Mouse (Mus musculus): ENCODE data around the gene Cpne2. TPM values are rescaled to one million over a fixed set of nuclear protein-coding genes. Genes with fewer than 3 reads are reported as not detected.
A peak's percentile ranks its signal among the peaks of the same experiment; 100 is the strongest.

Cpne2 gene
- polyA plus RNA-seq, 1 experiment from 2014 or later = 2.4 TPM

- Histone ChIP-seq H3K9ac (no peak overlapping the region), H3K27ac (replicated peaks) (no peak overlapping the region), H3K4me1 (replicated peaks) (0 out of 2 replicates have a peak, but pooled peaks cover 3% of the 10 kb centered on the region), H3K4me2 (no peak overlapping the region), H3K36me3 (replicated peaks) (no peaks in the 10 kb centered on the region), H3K27me3 (peaks cover 67% of the 10 kb centered on the region), H3K9me3 (replicated peaks) (no peaks in the 10 kb centered on the region), H3K4me3 (replicated peaks) (no peak overlapping the region)
- no peak for ATAC-seq (ENCODE audit: insufficient read depth)
- 67% methylated on average over 7 of the region's 7 CpGs for WGBS (ENCODE audit: insufficient replicate concordance)
Observed at GRCm38 (mm10) chr8:94535631-94536030, 2.8 kb downstream of the Cpne2 start.

- Histone ChIP-seq H3K9ac (no peak overlapping the region), H3K27me3 (peaks cover 49% of the 10 kb centered on the region), H3K9me3 (replicated peaks) (no peaks in the 10 kb centered on the region), H3K4me1 (replicated peaks) (0 out of 2 replicates have a peak, but pooled peaks cover 3% of the 10 kb centered on the region), H3K27ac (replicated peaks) (no peak overlapping the region), H3K36me3 (replicated peaks) (no peaks in the 10 kb centered on the region), H3K4me3 (replicated peaks) (no peak overlapping the region), H3K4me2 (no peak overlapping the region)
- no peak for ATAC-seq (ENCODE audit: insufficient read depth)
- WGBS (ENCODE audit: insufficient replicate concordance) = 69% methylated on average over 2 of the region's 2 CpGs
Observed at GRCm38 (mm10) chr8:94537456-94537855, 4.7 kb downstream of the Cpne2 start.

- no peak overlapping the region for H3K9ac ChIP-seq
- H3K27me3 ChIP-seq = peaks cover 24% of the 10 kb centered on the region
- no peak overlapping the region for H3K4me2 ChIP-seq
- H3K9me3 ChIP-seq (replicated peaks) = no peaks in the 10 kb centered on the region
- 64% methylated on average over 2 of the region's 2 CpGs for WGBS (ENCODE audit: insufficient replicate concordance)
- H3K4me1 ChIP-seq (replicated peaks) = no peaks in the 10 kb centered on the region
- ATAC-seq (ENCODE audit: insufficient read depth) = no peak
- H3K36me3 ChIP-seq (replicated peaks) = no peaks in the 10 kb centered on the region
- no peak overlapping the region for H3K4me3 ChIP-seq (replicated peaks)
- no peak overlapping the region for H3K27ac ChIP-seq (replicated peaks)
Observed at GRCm38 (mm10) chr8:94540025-94540424, 7.2 kb downstream of the Cpne2 start.

DNA sequence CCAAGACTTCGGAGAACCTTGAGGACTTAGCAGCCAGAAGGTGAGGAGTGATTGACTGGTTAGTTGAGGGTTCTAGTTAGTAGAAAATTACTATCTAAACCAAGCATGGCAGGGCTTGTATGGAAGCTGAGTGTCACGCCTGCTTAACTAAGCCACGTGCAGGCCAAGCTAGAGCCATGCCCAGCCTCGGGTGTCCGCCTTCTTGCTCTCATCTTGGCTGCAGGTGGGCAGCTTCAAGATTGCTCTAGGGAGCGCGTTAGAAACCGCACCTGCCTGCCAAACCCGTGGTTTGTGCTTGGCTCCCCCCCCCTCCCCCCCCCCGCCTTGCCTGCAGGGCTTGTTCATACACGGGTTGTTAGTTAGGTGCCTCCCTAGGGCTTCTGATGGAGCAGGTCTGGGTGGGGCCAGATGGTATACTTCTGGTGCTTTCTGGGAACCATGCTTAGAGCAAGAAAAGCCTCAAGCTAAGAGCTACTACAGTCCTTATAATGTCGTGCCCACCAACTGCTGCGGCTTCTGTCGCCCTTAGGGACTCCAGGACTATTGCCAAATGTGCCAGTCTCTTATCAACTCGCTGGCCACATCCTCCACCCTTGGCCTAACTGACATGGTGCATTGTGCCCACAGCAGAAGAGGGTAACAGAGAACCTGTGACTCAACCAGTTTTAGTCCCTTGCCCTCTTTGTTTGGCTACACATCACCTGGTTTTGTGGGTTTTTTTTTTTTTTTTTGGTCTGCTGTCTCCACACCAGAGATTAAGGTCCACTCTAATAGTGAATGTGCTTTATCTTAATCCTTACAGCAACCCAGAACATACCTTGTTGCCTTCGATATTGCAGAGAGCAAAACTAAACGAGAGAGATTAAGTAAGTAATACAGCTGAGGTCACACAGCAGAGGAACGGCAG lies 8.4 kb downstream of the Cpne2 start:
- no peak overlapping the region for H3K4me2 ChIP-seq
- WGBS (ENCODE audit: insufficient replicate concordance) = 48% methylated on average over 18 of the region's 18 CpGs
- H3K9me3 ChIP-seq (replicated peaks) = no peaks in the 10 kb centered on the region
- no peaks in the 10 kb centered on the region for H3K36me3 ChIP-seq (replicated peaks)
- peaks cover 12% of the 10 kb centered on the region; the same call in 1 of the 2 replicates for H3K27me3 ChIP-seq
- H3K4me3 ChIP-seq (replicated peaks) = no peak overlapping the region
- H3K4me1 ChIP-seq (replicated peaks) = no peaks in the 10 kb centered on the region
- H3K9ac ChIP-seq = no peak overlapping the region
- no peak overlapping the region for H3K27ac ChIP-seq (replicated peaks)
- ATAC-seq (ENCODE audit: insufficient read depth) = no peak

GRCm38 (mm10) chr8:94543981-94544380 lies 11.2 kb downstream of the Cpne2 start:
- no peak overlapping the region for H3K4me2 ChIP-seq
- H3K4me3 ChIP-seq (replicated peaks) = no peak overlapping the region
- H3K36me3 ChIP-seq (replicated peaks) = no peaks in the 10 kb centered on the region
- no peak for ATAC-seq (ENCODE audit: insufficient read depth)
- H3K27ac ChIP-seq (replicated peaks) = no peak overlapping the region
- H3K4me1 ChIP-seq (replicated peaks) = no peaks in the 10 kb centered on the region
- no peaks in the 10 kb centered on the region for H3K9me3 ChIP-seq (replicated peaks)
- no peak overlapping the region for H3K9ac ChIP-seq
- peaks cover 2% of the 10 kb centered on the region; the same call in 1 of the 2 replicates for H3K27me3 ChIP-seq
- WGBS (ENCODE audit: insufficient replicate concordance) = 58% methylated on average over 8 of the region's 8 CpGs

DNA sequence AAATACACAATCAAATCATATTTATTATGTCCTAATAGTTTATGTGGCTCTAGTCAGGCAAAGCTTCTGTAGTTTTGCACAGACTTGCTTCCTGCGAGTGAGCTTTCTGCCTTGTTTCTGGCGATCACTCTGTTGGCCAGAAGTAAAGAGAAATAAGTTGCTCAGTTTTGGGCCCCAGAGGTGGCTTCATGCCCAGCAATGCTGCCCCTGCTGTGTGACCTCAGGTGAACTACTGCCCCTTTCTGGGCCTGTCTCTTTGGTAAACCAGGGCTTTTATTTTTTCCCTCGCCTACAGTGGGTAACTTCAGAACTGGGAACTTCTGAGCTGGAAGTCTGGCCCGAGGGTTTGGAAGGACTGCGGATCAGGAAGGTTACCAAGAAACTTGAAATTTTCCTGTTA lies 16.3 kb downstream of the Cpne2 start:
- WGBS (ENCODE audit: insufficient replicate concordance) = 57% methylated on average over 5 of the region's 5 CpGs
- H3K36me3 ChIP-seq (replicated peaks) = no peaks in the 10 kb centered on the region
- no peak overlapping the region for H3K4me3 ChIP-seq (replicated peaks)
- no peak overlapping the region for H3K4me2 ChIP-seq
- H3K27me3 ChIP-seq = no peaks in the 10 kb centered on the region
- H3K27ac ChIP-seq (replicated peaks) = no peak overlapping the region
- no peaks in the 10 kb centered on the region for H3K9me3 ChIP-seq (replicated peaks)
- ATAC-seq (ENCODE audit: insufficient read depth) = no peak
- no peaks in the 10 kb centered on the region for H3K4me1 ChIP-seq (replicated peaks)
- H3K9ac ChIP-seq = no peak overlapping the region

DNA sequence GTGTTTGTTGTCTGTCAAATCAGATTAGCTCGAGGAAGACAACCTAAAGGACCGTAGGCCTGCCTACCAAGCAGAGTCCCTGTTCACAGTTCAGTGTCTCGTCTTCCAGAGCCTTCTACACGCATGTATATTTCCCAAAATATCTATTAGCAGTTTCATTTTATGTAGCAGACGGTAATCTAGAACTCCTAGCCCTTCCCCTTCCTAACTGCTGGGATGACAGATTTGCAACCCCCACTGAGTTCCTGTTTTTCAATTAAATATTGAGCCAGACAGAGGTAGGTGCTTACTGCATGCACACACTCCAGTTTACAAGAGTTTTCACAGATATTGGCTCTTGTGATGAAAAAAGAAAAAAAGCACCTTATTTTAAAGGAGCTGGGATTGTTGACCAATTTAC lies 16.7 kb downstream of the Cpne2 start:
- H3K4me1 ChIP-seq (replicated peaks) = no peaks in the 10 kb centered on the region
- 24% methylated on average over 5 of the region's 5 CpGs for WGBS (ENCODE audit: insufficient replicate concordance)
- 0 out of 2 replicates have a peak overlapping the region, but pooled peaks have one; percentile 19 for H3K27ac ChIP-seq (replicated peaks)
- no peaks in the 10 kb centered on the region for H3K36me3 ChIP-seq (replicated peaks)
- no peak overlapping the region for H3K4me2 ChIP-seq
- H3K4me3 ChIP-seq (replicated peaks) = no peak overlapping the region
- ATAC-seq (ENCODE audit: insufficient read depth) = no peak
- H3K9me3 ChIP-seq (replicated peaks) = no peaks in the 10 kb centered on the region
- no peaks in the 10 kb centered on the region for H3K27me3 ChIP-seq
- no peak overlapping the region for H3K9ac ChIP-seq

GRCm38 (mm10) chr8:94549998-94550397 lies 17.2 kb downstream of the Cpne2 start:
- Histone ChIP-seq H3K27me3 (no peaks in the 10 kb centered on the region), H3K4me3 (replicated peaks) (no peak overlapping the region), H3K4me2 (no peak overlapping the region), H3K9me3 (replicated peaks) (no peaks in the 10 kb centered on the region), H3K4me1 (replicated peaks) (no peaks in the 10 kb centered on the region), H3K9ac (no peak overlapping the region), H3K36me3 (replicated peaks) (no peaks in the 10 kb centered on the region), H3K27ac (replicated peaks) (0 out of 2 replicates have a peak overlapping the region, but pooled peaks have one; percentile 19)
- WGBS (ENCODE audit: insufficient replicate concordance) = 62% methylated on average over 5 of the region's 5 CpGs
- no peak for ATAC-seq (ENCODE audit: insufficient read depth)

GRCm38 (mm10) chr8:94551471-94552422 lies 19.0 kb downstream of the Cpne2 start:
- Histone ChIP-seq H3K27me3 (no peaks in the 10 kb centered on the region), H3K9me3 (replicated peaks) (no peaks in the 10 kb centered on the region), H3K4me2 (no peak overlapping the region), H3K4me3 (replicated peaks) (no peak overlapping the region), H3K9ac (no peak overlapping the region), H3K36me3 (replicated peaks) (no peaks in the 10 kb centered on the region), H3K27ac (replicated peaks) (no peak overlapping the region), H3K4me1 (replicated peaks) (no peaks in the 10 kb centered on the region)
- WGBS (ENCODE audit: insufficient replicate concordance) = 50% methylated on average over 17 of the region's 17 CpGs
- no peak for ATAC-seq (ENCODE audit: insufficient read depth)

DNA sequence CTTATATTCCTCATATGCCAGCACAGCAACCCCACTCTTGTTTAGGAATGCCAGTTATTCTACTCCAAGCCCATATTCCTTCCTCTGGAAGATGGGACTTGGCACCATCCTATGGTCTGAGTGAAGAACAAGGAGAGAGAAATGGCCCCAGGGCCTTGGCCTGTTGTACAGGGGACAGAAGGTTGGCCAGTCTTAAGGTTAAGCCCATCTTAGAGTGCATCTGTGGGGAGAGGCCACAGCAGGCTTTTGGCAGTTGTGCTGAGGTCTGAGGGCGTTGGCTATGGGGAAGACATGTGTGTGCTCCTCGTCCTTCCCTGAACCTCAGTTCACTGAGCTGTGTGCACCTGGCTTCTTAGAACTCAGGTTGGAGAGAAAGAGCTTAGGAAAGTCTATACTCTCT lies 19.9 kb downstream of the Cpne2 start:
- Histone ChIP-seq H3K4me2 (no peak overlapping the region), H3K9me3 (replicated peaks) (no peaks in the 10 kb centered on the region), H3K4me3 (replicated peaks) (no peak overlapping the region), H3K36me3 (replicated peaks) (no peaks in the 10 kb centered on the region), H3K4me1 (replicated peaks) (no peaks in the 10 kb centered on the region), H3K27ac (replicated peaks) (no peak overlapping the region), H3K9ac (no peak overlapping the region), H3K27me3 (no peaks in the 10 kb centered on the region)
- WGBS (ENCODE audit: insufficient replicate concordance) = 50% methylated on average over 2 of the region's 2 CpGs
- no peak for ATAC-seq (ENCODE audit: insufficient read depth)

- Histone ChIP-seq H3K36me3 (replicated peaks) (no peaks in the 10 kb centered on the region), H3K4me2 (no peak overlapping the region), H3K9me3 (replicated peaks) (no peaks in the 10 kb centered on the region), H3K27ac (replicated peaks) (no peak overlapping the region), H3K4me1 (replicated peaks) (no peaks in the 10 kb centered on the region), H3K9ac (no peak overlapping the region), H3K27me3 (no peaks in the 10 kb centered on the region), H3K4me3 (replicated peaks) (no peak overlapping the region)
- no peak for ATAC-seq (ENCODE audit: insufficient read depth)
- 77% methylated on average over 3 of the region's 3 CpGs for WGBS (ENCODE audit: insufficient replicate concordance)
Observed at GRCm38 (mm10) chr8:94557281-94557680, 24.5 kb downstream of the Cpne2 start.

Data from liver, embryonic 15.5 days (tissue).